Mouse (Mus musculus) layer of hippocampus, adult 8-10 months (tissue): ENCODE data around the gene Arhgef11. TPM values are rescaled to one million over a fixed set of nuclear protein-coding genes. Genes with fewer than 3 reads are reported as not detected.

ENCODE experiments used
- microRNA-seq, 2 experiments: library from miRNA; unstranded; fragments of <30 nt; microRNA quantifications; one replicate each; pipeline ENCODE4 v1.2.0; 2022
- total RNA-seq, 4 experiments: library from RNA; stranded (reverse); gene quantifications; 2 replicates each; pipeline ENCODE4 v1.2.4; 2022

Gene Arhgef11
- total RNA-seq, 4 experiments from 2014 or later, result 55.1 to 68.0 (median 58.4) TPM

Small RNA genes lying within 50 kb of the gene (microRNA-seq; reads per million reads assigned to microRNA genes)
- gene Gm24109, result 0 reads per million in 2 experiments

Other genes with a start within 250 kb of the Arhgef11 start
- gene Fcrl1, start 241.2 kb upstream of the Arhgef11 start, total RNA-seq, result under 1 TPM in 3 of 4 experiments, not detected in 1; 0.25 to 0.86 (median 0.45) TPM
- gene Fcrl5, start 181.8 kb upstream of the Arhgef11 start, total RNA-seq, result under 1 TPM in 1 of 4 experiments, not detected in 3; 0.16 TPM
- gene Etv3, start 92.2 kb upstream of the Arhgef11 start, total RNA-seq, result 10 to 100 TPM; 24.2 to 26.8 (median 25.4) TPM
- gene Lrrc71, start 131.1 kb downstream of the Arhgef11 start, total RNA-seq, result 1 to 10 TPM in 1 of 4 experiments, under 1 TPM in 3; 0.43 to 1.6 (median 0.62) TPM
- gene Ntrk1, start 177.6 kb downstream of the Arhgef11 start, total RNA-seq, result under 1 TPM; 0.13 to 0.20 (median 0.17) TPM
- gene Insrr, start 179.4 kb downstream of the Arhgef11 start, total RNA-seq, result under 1 TPM; 0.49 to 1.00 (median 0.68) TPM
- 10 to 100 TPM; 10.5 to 12.7 (median 12.2) TPM for gene Pear1, start 206.7 kb downstream of the Arhgef11 start, total RNA-seq
- gene Sh2d2a, start 229.2 kb downstream of the Arhgef11 start, total RNA-seq, result not detected